Mouse (Mus musculus) cerebellum, postnatal 14 days (tissue): ENCODE data around the gene Tmem17.
A peak's percentile ranks its signal among the peaks of the same experiment; 100 is the strongest.

Experiments used
- DNase-seq, 2 experiments: peaks; one replicate each; pipeline ENCODE4 v3.0.0; 2021; ENCODE audit warnings: mixed read lengths in 2 of 2

The Tmem17 gene

DNA sequence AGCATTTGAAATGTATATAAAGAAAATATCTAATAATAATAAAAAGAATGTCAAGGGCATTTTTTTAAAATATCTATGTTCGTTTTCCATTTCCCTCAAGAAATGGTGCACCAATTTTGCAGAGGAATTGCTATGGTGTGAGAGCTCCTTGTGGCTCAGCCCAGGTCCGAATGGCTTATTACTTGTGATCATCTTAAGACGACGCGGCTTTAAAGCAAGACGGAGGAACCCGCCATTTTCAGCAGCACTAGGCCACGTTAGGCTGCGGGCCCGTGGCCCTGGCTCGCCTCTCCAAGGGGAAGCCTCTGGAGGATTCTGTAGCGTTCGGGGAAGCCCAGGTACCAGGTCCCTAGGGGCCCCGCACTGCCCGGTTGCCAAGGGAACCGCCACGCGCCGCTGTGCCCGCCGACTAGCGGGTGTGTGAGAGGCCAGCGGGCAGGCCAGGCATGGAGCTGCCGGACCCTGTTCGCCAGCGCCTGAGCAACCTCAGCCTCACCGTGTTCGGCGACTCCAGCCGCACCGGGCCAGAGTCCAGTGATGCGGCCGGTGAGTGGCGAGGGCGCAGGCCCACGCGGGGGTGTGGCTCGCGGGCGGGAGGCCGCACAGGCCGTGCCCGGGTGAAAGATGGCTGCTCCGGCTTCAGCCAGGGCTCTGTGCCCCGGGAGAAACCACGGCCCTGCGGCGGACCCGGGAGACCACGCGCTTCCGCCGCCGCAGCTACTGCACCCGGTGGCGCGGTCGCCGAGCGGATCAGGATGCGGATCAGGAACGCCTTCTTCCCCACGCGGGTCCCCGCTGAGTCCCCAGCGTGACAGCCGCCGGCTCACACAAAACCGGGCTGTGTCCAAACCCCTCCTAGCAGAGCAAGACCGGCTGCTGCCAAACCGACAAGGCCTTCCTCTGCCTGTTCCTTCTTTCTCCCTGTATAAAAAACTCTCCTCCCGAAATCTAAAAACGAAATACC lies at the start of gene Tmem17:
TSS of gene Tmem17 (plus strand) at position 51 of the 964 bp plus-strand sequence.
- peak; percentile 95 for DNase-seq

DNA sequence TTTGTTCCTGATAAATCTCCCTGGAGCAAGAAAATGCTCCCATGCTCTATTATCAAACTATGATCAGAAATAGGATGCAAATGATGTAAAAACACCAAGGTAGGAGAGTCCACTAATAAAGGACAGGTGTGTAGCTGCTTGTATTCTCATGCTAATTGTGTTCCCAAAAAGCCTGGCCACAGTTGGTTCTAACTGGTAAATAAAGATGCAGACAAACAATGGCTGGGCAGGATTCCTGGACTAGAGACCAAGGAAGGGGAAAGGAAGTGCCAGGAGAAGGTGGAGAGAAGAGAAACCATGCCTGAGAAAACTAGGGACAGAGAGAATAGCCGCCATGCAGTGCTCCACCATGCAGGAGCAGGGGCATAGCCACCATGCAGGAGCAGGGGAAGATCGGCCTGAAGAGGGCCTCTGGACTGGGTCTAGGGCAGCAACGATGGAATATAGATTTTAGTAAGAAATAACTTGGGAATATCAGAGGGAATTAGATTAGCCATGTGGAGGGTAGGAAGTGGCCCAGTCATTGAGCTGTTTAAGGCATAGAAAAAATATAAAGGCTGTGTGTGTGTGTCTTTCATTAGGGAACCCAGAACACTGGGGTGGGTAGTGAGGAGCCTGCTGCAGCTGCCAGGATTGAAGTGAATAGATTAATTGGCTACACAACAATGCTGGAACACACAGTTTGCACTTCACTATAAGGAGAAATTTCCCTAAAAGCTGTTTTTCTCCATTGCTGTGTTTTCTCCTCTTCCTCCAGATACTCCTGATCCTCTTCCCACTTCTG lies 31.9 kb upstream of the Tmem17 start:
- no peak for DNase-seq

DNA sequence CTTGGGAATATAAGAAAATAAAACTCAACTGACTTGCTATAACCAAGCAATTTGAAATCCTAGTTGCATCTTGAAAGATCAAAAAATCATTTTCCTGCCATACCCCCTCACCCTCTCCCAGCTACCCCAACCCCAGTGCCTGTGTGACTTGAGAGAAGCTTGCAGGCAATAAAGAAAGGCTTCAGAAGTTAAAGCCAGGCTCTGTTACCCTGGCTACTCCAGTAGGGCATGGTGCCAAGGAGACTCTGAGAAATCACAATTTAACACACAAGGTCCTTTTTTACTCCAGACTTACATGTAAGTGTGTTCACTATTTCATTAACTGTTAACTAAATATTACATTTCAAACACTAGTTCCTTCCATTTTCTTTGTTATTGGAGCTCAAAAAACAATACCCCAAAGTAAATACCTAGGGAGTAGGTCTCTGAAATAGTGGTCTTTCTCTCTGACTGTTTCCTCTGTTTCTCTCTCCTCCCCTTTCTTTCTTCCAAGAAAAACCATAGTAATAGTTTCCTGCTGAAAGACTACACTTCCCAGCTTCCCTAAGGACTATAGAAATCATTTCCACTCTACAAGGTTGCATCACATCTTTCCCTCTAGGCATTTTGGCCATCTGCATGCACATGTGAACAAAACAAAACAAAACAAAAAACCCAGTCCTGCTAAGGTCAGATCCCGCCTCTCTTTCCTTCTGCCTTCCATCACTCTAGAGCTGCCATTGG lies 30.1 kb upstream of the Tmem17 start:
- DNase-seq = peak in 1 of 2 experiments; percentile 9

DNA sequence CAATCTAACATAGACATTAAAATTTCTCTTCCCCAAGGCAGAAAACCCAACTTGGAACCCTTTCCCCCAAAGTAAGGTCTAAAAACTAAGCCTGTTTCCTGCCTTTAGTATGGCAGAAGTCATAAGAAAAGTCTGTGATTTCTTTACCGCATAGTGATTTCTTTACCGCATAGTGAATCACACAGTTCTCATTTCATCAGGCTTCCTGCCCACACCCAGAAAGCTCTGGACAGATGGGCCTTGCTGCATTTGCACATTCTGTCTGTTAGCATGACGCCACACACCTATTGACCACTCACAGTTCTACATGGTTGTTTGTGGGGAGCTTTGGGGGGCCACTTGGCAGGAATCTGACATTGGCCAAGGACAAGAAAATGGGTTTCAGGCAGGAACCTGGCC lies 29.5 kb upstream of the Tmem17 start:
- DNase-seq = no peak

DNA sequence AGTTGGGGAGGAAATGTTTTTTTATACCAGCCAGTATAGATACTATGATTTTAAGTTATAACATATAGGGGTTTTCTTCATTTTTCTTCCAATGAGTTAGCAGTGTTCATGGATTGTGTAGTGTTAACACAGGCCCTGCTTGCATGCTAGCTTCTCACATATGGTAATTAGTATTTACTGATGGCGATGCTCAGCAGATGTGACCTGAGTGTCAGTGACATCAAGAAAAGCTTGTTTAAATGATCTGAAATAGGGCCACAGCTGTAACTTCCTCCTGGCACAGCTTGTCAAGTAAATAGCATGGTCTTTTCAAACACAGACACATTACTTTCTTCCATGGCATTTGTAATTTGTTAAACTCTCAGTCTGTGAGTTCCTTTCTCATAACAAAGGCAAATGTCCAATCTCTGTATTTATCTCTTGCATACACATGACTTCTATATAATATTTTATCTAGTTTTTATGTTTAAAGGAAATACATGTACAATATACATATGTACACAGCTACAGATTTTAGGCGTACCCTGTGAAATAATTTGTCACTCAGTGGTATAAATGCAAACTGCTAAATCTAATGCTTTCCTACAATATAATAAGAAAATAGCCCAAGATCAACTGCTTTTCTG lies 18.1 kb upstream of the Tmem17 start:
- DNase-seq = no peak

DNA sequence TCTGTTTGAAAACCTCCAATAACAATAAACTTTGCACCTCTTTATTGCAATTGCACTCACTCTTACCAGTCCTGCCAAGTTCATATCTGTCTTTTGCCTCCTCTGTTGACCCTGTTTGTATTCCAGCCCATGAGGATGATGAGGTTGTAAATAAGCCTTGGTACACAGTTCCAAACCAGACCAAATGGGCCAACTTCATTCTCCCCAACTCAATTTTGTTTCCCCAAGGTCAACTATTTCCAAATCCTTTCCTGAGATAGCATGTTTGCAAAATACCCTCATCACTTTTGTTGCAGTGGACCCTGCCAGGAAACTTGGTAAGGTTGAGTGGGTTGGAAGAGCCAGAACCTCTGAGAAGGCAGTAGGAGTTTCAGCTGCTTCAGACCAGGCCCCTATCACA lies 16.9 kb upstream of the Tmem17 start:
- no peak for DNase-seq

DNA sequence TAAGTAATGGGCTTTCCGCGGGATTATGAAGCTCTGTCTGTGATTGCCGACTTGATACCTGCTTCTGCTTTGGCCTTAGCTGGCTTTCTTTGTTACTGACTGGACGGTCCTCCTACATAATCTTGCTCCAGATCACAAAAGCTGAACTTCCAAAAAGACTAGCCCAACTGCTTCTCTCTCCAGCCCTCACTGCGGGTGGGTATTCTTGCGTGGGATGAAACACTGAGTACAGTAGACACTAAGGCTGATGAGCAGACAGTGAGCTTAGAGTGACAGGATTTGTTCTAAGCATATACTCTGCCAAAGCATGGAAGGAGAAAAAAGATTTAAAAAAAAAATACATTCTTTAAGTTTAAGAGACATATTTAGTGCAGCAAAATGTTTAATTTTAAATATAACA lies 12.5 kb upstream of the Tmem17 start:
- no peak for DNase-seq

DNA sequence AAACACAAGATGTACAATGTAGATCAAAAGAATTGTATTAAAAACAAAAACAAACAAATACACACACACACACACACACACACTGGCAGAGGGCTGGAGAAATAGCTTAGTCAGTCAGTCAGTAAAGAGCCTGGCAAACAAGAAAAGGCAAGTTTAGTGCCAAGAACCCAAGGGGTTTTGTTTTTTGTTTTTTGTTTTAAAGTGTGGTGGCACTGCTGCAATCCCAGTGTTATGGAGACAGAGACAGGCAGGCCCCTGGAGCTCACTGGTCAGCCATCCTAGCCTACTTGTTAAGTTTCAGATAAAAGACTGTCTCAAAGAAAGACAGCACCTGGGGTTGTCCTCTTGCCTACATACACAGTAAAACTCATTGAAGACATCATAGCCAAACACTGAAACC lies 12.0 kb upstream of the Tmem17 start:
- no peak for DNase-seq

DNA sequence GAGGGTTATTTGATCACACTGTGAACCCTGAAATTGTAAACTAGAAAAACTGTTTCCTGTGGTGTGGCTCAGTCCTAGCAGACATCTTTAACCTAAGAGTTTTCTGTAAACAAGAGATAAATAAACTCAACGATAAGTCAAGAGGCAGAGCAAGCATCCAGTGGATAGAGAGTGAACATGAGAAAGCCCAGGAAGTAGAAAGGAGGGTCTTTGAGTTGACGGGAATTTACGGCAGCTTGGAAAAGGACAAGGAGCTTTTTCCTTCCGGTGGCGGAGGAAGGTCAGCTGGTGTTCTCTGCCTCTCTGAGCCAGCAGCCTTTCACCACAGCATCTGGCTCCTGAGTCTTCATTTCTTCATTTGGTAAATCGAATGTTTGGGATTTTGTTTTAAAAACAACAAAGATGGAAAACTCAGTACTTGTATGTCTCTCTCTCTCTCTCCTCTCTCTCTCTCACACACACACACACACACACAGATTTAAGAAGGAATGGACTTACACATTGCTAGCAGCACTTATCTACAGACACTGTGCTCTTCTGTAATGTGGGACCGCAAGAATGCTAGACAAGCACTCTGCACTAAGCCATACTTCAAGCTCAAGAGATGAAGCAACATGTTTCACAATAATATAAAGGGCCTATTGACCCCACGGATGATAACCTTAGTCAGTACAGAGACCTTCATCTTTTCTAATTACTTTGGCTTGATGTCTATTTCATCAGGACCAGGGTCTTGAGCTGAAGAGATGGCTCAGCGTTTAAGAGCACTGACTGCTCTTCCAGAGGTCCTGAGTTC lies 10.9 kb upstream of the Tmem17 start:
- no peak for DNase-seq

DNA sequence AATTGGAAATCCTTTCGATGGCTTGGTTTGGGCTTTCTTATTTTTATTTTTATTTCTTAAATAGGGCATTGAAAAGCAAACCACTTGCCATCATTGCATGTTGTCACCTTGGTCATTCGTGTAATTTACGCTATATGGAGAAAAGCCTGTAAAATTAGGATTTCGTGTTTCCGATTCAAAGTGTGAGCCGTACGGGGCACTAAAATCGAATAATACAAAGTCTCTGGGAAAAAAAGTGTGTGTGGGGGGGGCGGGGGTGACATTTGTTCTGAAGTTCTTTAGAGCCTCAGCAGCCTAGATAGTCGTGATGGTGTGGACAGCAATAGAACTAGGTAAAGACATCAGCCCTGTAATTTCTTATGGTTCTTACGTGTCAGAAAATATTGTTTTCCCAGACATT lies 1.2 kb downstream of the Tmem17 start:
- peak in 1 of 2 experiments; percentile 10 for DNase-seq

DNA sequence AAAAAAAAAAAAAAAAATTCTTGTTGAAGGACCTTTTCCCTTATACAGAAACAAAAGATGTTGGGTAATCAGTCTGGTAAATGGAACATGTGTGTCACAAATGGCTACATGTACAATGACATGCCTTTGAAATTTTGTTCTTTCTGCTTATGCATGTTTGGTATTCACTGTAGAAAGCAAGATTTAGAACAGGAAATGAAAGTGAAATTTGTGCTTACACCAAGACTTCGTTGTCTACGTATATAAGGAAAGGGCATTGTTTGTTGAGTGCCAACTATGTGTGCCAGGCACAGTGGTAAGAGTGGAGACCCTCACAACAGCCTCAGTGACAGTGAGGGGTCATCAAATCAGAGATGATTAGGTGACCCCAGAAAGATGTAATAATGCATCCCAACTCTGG lies 3.2 kb downstream of the Tmem17 start:
- DNase-seq = no peak

DNA sequence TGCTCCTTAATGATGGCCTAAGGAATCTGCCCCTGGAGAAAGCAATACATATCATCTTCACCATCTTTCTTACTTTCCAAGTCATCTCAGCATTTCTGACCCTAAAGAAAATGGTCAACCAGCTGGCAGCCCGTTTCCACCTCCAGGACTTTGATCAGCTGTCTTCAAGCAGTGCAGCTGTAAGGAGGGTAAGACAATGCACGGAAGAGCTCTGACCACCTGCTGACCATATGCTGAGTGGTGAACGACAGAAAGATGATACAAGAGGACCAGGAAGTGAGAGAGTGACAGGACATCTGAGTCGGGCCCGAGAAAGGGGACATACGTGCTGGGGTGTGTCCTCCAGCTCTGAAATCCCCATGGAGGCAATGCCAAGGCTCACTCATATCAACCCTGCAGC lies 6.6 kb downstream of the Tmem17 start:
- DNase-seq = no peak

DNA sequence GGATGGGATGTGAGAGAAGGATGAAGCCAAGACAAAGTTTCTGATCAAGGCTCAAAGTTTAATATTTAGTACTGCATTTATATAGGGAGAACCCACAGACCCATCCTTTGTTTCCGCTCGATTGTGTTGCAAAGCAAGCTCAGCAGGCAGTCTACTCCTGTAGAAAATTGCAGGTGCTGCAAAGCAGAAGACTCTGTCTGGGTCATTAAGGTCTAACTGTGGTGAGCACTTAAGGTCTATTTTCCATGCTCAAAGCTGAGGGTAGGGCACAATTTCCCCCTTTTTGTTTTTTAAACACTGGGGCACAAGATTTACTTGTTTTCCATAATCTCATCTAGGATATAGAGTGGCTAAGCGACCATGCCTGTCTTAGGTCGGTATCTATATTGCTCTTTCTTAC lies 8.4 kb downstream of the Tmem17 start:
- no peak for DNase-seq

DNA sequence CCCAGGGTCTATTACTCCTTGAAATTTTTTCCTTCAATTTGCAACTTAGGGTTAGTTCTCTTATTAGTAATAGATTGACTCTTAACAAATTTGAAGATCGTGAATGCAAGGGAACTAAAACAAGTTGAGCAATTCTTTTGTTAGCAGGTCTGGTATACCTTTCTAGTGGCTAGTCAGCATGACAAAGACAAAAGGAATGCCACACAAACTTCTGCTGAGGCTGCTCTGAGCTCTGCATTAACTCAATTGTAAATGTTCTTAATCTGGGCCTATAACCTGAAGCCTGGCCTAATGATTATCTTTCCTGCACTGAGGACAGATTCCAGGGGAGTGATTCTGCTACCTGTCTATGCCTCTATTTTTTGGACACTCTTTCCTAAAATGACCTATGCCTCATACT lies 12.7 kb downstream of the Tmem17 start:
- no peak for DNase-seq

DNA sequence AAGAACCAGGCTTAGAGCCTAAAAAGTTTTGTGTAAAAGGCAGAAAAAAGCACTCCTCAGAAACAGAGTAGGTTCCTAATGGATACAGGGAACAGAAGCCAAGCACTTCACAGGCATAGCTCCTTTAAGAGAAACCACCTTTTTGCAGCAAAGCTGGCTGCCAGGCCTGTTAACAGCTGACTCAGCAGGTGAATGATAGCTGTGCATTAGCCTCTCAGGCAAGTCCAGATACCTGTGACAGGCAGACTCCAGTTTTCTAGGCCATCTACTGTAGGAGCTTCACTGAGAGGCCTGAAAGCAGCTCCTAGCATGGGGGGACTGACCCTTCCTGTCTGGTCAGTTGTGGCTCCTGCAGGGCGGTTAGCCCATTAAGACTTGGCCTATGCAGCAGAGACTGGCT lies 28.7 kb downstream of the Tmem17 start:
- DNase-seq = no peak

DNA sequence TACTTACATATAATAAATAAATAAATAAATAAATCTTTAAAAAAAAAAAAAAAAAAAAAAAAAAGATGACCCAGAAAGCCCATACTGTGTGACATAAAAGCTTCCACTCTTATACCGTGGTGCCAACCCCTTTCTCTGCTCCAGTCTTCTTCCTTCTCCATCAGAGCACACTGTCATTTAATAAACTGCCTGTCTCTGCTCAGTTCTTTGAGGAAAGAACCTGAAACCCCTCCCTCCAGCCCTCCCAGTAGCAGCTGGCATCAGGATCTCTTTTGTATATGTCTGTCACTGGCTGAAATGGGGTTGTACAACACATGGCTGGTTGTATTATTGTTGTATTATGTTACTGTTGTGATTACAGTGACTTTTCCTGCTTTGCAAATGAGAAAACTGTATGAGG lies 48.2 kb downstream of the Tmem17 start:
- DNase-seq = no peak

DNA sequence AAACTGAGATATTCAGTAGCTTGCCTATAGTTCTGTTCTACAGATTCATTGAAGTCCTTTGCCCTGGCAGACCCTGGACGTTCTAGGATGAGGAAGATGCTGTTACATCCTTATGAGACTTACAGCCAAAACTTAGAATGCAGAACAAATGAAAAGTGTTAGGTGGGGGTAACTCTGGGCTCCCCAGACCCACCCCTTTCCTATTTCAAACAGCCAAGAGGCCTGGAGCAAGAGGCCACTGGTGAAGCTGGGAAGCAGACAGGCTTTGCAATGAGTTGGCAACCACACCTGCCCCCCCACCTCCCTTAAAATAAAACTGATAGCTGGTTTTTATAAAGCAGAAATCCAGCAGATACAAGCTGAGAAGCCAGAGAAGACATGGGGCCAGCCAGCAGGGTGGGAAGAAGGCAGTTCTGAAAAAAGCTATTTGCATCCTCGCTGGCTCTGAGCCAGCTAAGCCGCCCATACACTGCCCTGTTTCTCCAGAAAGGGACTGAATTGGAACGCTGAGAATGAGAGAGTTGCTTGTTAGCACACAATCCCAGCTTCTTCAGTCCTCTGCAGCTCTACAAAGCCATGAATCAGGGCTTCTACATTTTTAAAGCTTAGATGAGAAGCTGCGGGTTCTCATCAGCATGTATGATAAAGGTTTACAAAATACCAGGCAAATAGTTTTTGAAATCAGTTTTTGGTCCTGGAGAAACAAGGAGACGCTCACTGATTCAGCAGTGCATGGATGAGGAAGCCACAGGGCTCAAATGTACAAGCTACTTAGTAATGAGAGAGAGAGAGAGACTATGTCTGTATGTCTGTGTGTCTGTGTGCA lies 48.8 kb downstream of the Tmem17 start:
- DNase-seq = peak; percentile 76

DNA sequence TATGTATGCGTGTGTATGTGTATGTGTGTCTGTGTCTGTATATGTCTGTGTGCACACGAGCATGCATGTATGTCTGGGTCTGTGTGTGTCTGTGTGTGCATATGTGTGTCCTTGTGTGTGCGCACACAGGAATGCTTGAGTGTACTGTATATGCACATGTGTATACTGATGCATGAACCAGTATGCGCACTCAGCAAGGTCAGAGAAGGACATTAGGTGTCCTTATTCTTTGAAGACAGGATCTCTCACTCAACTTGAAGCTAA lies 49.4 kb downstream of the Tmem17 start:
- no peak for DNase-seq

DNA sequence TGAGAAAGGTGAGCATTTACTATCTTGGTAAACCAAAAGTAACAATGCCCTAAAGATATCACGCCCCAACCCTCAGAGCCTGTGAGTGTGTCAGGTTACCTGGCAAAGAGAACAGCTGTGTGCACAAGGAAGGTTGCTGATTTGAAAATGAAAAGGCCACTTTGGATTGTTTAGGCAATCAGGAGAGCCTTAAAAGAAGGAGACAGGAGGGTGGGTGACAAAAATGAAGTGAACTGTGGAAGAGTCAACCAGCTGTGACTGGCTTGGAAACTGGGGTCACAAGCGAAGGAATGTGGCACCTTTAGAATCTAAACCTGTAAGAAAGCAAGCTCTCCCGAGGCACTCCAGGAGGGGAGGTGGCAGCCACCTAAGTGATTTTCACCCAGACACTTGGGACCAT lies 51.8 kb downstream of the Tmem17 start:
- no peak for DNase-seq

DNA sequence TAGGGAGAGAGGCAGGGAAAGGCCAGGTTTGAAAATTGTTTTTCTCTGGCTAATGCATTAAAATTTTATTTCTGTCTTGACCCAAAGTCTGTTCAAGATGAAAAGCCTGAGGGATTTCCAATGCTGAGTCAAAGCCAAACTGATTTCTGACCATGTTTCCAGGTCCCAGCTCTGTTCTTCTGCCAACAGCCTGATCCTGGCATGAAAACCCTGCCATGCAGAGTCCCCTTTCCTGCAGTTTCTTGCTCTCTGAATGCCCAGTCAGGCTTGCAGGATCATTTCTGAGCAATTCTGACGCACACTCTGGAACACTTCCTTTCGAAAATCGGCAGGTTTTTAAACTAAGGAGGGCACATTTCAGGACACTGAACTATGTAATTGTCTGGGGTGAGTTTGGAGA lies 52.8 kb downstream of the Tmem17 start:
- DNase-seq = peak; percentile 73 to 76
